Mouse (Mus musculus) bone marrow macrophage, adult 2 months (primary cell): Measurements from ENCODE around the gene Gm26661. TPM values are rescaled to one million over a fixed set of nuclear protein-coding genes. Genes with fewer than 3 reads are reported as not detected.

Experiments
- H3K27ac ChIP-seq: 2 replicates; pipeline ENCODE4 v1.5.1; 2012; ENCODE audit warnings: low read depth, low read length; ENCODE audit not compliant: insufficient read depth
- H3K4me1 ChIP-seq: 2 replicates; pipeline ENCODE4 v1.6.1; 2012; ENCODE audit warnings: low read length; ENCODE audit not compliant: control insufficient read depth, insufficient read depth
- H3K4me3 ChIP-seq: 2 replicates; pipeline ENCODE4 v1.5.1; 2012; ENCODE audit warnings: mild to moderate bottlenecking, low read length, moderate library complexity; ENCODE audit not compliant: insufficient read depth
- CTCF ChIP-seq: IDR thresholded peaks from 2 replicates; pipeline ENCODE4 v1.5.1; 2012; ENCODE audit warnings: low read depth, mild to moderate bottlenecking, low read length, moderate library complexity
- POLR2A ChIP-seq: IDR thresholded peaks from 2 replicates; pipeline ENCODE4 v1.6.1; 2012; ENCODE audit warnings: mild to moderate bottlenecking, low read depth, low read length, borderline replicate concordance
- polyA plus RNA-seq: library from polyadenylated mRNA; stranded (reverse); fragments of >200 nt; gene quantifications from 2 replicates; pipeline ENCODE4 v1.2.4, GENCODE M21; 2012; ENCODE audit not compliant: missing spikeins, insufficient read depth, insufficient read length

The Gm26661 gene
- polyA plus RNA-seq, 1 experiment: not detected

- Histone ChIP-seq H3K27ac (no peak overlapping the region), H3K4me1 (peaks cover 8% of the 10 kb centered on the region), H3K4me3 (peak overlapping the region; percentile 64; the same call in 1 of the 2 replicates)
- TF ChIP-seq CTCF (no peak), POLR2A (no peak)
Measured at GRCm38 (mm10) chr14:7819446-7819845, 28.1 kb downstream of the Gm26661 start.

- Histone ChIP-seq H3K4me3 (no peak overlapping the region), H3K4me1 (peaks cover 16% of the 10 kb centered on the region), H3K27ac (no peak overlapping the region)
- TF ChIP-seq CTCF: no peak
- TF ChIP-seq POLR2A: no peak
Measured at GRCm38 (mm10) chr14:7821341-7821740, 30.0 kb downstream of the Gm26661 start.

- H3K4me3 ChIP-seq: no peak overlapping the region
- TF ChIP-seq CTCF (no peak), POLR2A (no peak)
- peaks cover 20% of the 10 kb centered on the region for H3K4me1 ChIP-seq
- no peak overlapping the region for H3K27ac ChIP-seq
Measured at GRCm38 (mm10) chr14:7822693-7823092, 31.3 kb downstream of the Gm26661 start.

GRCm38 (mm10) chr14:7824651-7825268, 33.4 kb downstream of the Gm26661 start:
- Histone ChIP-seq H3K4me1 (peaks cover 12% of the 10 kb centered on the region), H3K27ac (no peak overlapping the region), H3K4me3 (no peak overlapping the region)
- no peak for TF ChIP-seq POLR2A
- TF ChIP-seq CTCF: no peak

GRCm38 (mm10) chr14:7826151-7826937, 35.0 kb downstream of the Gm26661 start:
- Histone ChIP-seq H3K27ac (no peak overlapping the region), H3K4me3 (no peak overlapping the region), H3K4me1 (peaks cover 12% of the 10 kb centered on the region)
- TF ChIP-seq CTCF (no peak), POLR2A (no peak)

- Histone ChIP-seq H3K4me3 (no peak overlapping the region), H3K27ac (no peak overlapping the region), H3K4me1 (peaks cover 12% of the 10 kb centered on the region)
- no peak for TF ChIP-seq CTCF
- TF ChIP-seq POLR2A: no peak
Measured at GRCm38 (mm10) chr14:7829181-7829580, 37.8 kb downstream of the Gm26661 start.

DNA sequence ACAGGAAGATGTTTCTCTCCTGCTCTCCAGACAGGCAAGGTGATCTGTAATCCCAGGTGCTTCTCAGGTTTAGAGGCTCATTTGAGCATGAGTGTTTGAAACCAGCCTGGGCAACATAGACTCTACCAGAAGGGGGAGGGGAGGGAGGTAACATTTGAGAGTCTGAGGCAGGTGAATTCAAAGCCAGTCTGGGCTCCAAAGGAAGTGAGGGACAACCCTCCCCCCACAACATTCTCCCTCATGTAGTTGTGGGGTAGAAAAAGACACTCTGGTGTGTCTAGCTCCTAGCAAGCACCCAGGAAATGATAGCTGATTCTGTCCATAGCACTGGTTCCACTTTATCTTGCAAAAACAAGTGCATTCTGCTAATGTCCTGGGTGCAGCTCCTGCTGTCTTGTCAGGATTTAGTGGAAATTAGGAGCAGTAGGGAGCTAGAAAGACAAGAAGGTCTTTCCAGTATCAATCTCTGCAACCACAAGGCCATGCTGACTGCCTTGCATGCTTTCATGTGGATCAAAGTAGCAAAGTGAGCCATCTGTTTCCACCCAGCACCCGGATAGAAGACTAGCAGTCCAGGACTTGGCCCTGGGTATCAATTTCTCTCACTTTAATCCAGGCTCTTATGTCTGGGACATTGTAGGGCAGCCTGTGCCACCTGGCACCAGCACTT, 40.5 kb downstream of the Gm26661 start:
- H3K4me1 ChIP-seq: no peaks in the 10 kb centered on the region
- H3K27ac ChIP-seq: no peak overlapping the region
- H3K4me3 ChIP-seq: no peak overlapping the region
- no peak for TF ChIP-seq CTCF
- TF ChIP-seq POLR2A: no peak

DNA sequence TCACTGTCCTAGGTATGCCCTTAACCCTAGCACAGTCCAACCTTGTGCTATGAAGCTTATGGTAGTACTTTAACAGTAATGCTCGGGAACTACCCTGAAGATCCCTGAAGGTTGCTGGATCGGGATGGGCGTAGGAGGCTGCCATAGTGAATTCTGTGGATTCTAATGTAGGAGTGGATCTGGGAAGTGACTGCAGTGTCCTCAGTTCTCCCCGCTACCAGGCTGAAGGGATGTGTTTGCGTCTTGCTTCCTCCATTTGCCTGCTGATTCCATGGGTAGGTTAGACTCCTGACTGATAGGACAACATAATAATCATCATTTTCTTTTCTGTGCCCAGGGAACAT, 41.0 kb downstream of the Gm26661 start:
- Histone ChIP-seq H3K4me3 (no peak overlapping the region), H3K27ac (no peak overlapping the region), H3K4me1 (no peaks in the 10 kb centered on the region)
- TF ChIP-seq POLR2A (no peak), CTCF (no peak)

GRCm38 (mm10) chr14:7833458-7833857, 42.1 kb downstream of the Gm26661 start:
- no peak for TF ChIP-seq CTCF
- no peak for TF ChIP-seq POLR2A
- Histone ChIP-seq H3K4me3 (no peak overlapping the region), H3K4me1 (no peaks in the 10 kb centered on the region), H3K27ac (no peak overlapping the region)

DNA sequence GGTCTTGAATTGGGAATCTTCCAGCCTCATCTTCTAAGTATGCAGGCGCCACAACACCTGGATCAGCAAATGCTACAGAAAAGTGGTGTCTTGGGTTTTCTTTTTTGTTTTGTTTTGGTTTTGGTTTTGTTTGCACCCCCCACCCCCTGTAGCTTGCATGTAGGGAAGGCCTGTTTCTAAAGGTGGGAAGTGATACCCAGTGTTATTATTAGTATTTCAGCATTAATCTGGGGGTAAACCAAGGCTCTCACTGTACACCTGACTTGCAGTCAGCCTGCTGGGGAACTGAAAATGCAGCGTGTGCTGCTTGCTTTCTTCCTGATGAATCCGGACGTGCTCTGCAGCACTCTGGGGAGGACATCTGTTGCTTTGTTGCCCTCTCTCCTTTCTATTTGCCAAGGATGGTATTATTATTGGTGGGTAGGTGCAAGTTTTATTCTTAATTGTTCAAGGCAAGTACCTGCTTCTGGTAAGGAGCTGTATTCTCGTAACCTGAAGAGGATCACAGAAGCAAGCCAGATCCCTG, 47.2 kb downstream of the Gm26661 start:
- Histone ChIP-seq H3K4me3 (no peak overlapping the region), H3K27ac (no peak overlapping the region), H3K4me1 (no peaks in the 10 kb centered on the region)
- TF ChIP-seq POLR2A (no peak), CTCF (no peak)
